Mouse (Mus musculus) cerebellum, adult 2 months (tissue): ENCODE data around the gene Mkrn2.

Experiments used
- CTCF ChIP-seq: fragments of 200-500 bp; IDR thresholded peaks from 2 replicates; pipeline ENCODE4 v1.5.1; 2011; ENCODE audit warnings: low read depth, mild to moderate bottlenecking, control low read depth, low read length, moderate library complexity, borderline replicate concordance; ENCODE audit not compliant: insufficient read depth
- POLR2A ChIP-seq: fragments of 200-500 bp; IDR thresholded peaks from 2 replicates; pipeline ENCODE4 v1.6.1; 2011; ENCODE audit warnings: low read length, control low read depth, borderline replicate concordance; ENCODE audit not compliant: insufficient read depth

GRCm38 (mm10) chr6:115559651-115560632 lies 41.8 kb upstream of the Mkrn2 start:
- no peak for TF ChIP-seq POLR2A
- TF ChIP-seq CTCF = no peak
